Mouse (Mus musculus): ENCODE measurements at regions not wholly inside any gene's neighbourhood (a gene's known extent, or its start where the extent isn't known, plus 50 kb on each side); places are given as distances from the start of the nearest gene placed in this dataset.

- Histone ChIP-seq H3K79me2 (ENCODE audit: control insufficient read depth, insufficient read depth) (no peaks in the 10 kb centered on the region), H3K27me3 (ENCODE audit: control insufficient read depth, insufficient read depth, insufficient read length) (no peaks in the 10 kb centered on the region), H3ac (ENCODE audit: control insufficient read depth, insufficient read length) (no peak overlapping the region), H3K4me3 (no peak overlapping the region), H3K36me3 (ENCODE audit: control insufficient read depth, insufficient read depth) (no peaks in the 10 kb centered on the region), H3K4me2 (ENCODE audit: low read depth) (no peak overlapping the region)
- TF ChIP-seq E2F4 (IDR thresholded peaks at IDR 0.05; ENCODE audit: insufficient read depth) (no peak), POLR2AphosphoS2 (IDR thresholded peaks at IDR 0.05; ENCODE audit: insufficient read length, low read depth) (no peak)
Measured at GRCm38 (mm10) chr7:136130666-136131239, 414.6 kb upstream of the Mki67 start.

- H3K27me3 ChIP-seq (ENCODE audit: control insufficient read depth, insufficient read depth, insufficient read length), result no peaks in the 10 kb centered on the region
- no peaks in the 10 kb centered on the region for H3K79me2 ChIP-seq (ENCODE audit: control insufficient read depth, insufficient read depth)
- no peak overlapping the region for H3K4me3 ChIP-seq
- no peak overlapping the region for H3ac ChIP-seq (ENCODE audit: control insufficient read depth, insufficient read length)
- no peak for TF ChIP-seq MYOG (IDR thresholded peaks at IDR 0.05; ENCODE audit: control insufficient read depth in 1 of 3, insufficient read depth in 1 of 3, insufficient read length in 2 of 3, low read depth in 2 of 3)
- TF ChIP-seq MAX (IDR thresholded peaks at IDR 0.05; ENCODE audit: low read depth), result no peak
- TF ChIP-seq CEBPB (IDR thresholded peaks at IDR 0.05; ENCODE audit: insufficient read depth, poor library complexity, severe bottlenecking), result no peak
- TF ChIP-seq USF1 (IDR thresholded peaks at IDR 0.05; ENCODE audit: low read depth), result no peak
- no peak for TF ChIP-seq POLR2AphosphoS2 (IDR thresholded peaks at IDR 0.05; ENCODE audit: insufficient read length, low read depth)
- TF ChIP-seq E2F4 (IDR thresholded peaks at IDR 0.05; ENCODE audit: insufficient read depth), result no peak
- no peak for TF ChIP-seq REST (IDR thresholded peaks at IDR 0.05; ENCODE audit: insufficient read depth, insufficient read length)
- no peak for TF ChIP-seq POLR2A (IDR thresholded peaks at IDR 0.05; ENCODE audit: insufficient read length, low read depth)
- TF ChIP-seq SRF (IDR thresholded peaks at IDR 0.05; ENCODE audit: control insufficient read depth, insufficient read length, low read depth), result no peak
- no peak for TF ChIP-seq MYOD1 (IDR thresholded peaks at IDR 0.05; ENCODE audit: control insufficient read depth in 1 of 3, insufficient read length in 2 of 3, low read depth in 2 of 3)
- TF ChIP-seq TCF12 (IDR thresholded peaks at IDR 0.05; ENCODE audit: insufficient read depth, poor library complexity, severe bottlenecking), result no peak
- TF ChIP-seq TCF3 (IDR thresholded peaks at IDR 0.05; ENCODE audit: insufficient read length, low read depth), result no peak
- no peak overlapping the region for H3K4me2 ChIP-seq (ENCODE audit: low read depth)
- no peaks in the 10 kb centered on the region for H3K36me3 ChIP-seq (ENCODE audit: control insufficient read depth, insufficient read depth)
Measured at GRCm38 (mm10) chr7:136132976-136133375, 416.8 kb upstream of the Mki67 start.

GRCm38 (mm10) chr7:136136666-136137065, 420.5 kb upstream of the Mki67 start:
- Histone ChIP-seq H3K4me3 (no peak overlapping the region), H3K79me2 (ENCODE audit: control insufficient read depth, insufficient read depth) (no peaks in the 10 kb centered on the region), H3K36me3 (ENCODE audit: control insufficient read depth, insufficient read depth) (no peaks in the 10 kb centered on the region), H3ac (ENCODE audit: control insufficient read depth, insufficient read length) (no peak overlapping the region), H3K4me2 (ENCODE audit: low read depth) (no peak overlapping the region), H3K27me3 (ENCODE audit: control insufficient read depth, insufficient read depth, insufficient read length) (no peaks in the 10 kb centered on the region)
- no peak for TF ChIP-seq MYOD1 (IDR thresholded peaks at IDR 0.05; ENCODE audit: control insufficient read depth in 1 of 3, insufficient read length in 2 of 3, low read depth in 2 of 3)
- TF ChIP-seq REST (IDR thresholded peaks at IDR 0.05; ENCODE audit: insufficient read depth, insufficient read length), result no peak
- no peak for TF ChIP-seq CEBPB (IDR thresholded peaks at IDR 0.05; ENCODE audit: insufficient read depth, poor library complexity, severe bottlenecking)
- TF ChIP-seq MYOG (IDR thresholded peaks at IDR 0.05; ENCODE audit: control insufficient read depth in 1 of 3, insufficient read depth in 1 of 3, insufficient read length in 2 of 3, low read depth in 2 of 3), result no peak
- no peak for TF ChIP-seq POLR2AphosphoS2 (IDR thresholded peaks at IDR 0.05; ENCODE audit: insufficient read length, low read depth)
- TF ChIP-seq SRF (IDR thresholded peaks at IDR 0.05; ENCODE audit: control insufficient read depth, insufficient read length, low read depth), result no peak
- TF ChIP-seq USF1 (IDR thresholded peaks at IDR 0.05; ENCODE audit: low read depth), result no peak
- TF ChIP-seq MAX (IDR thresholded peaks at IDR 0.05; ENCODE audit: low read depth), result no peak

GRCm38 (mm10) chr7:136137341-136137740, 421.2 kb upstream of the Mki67 start:
- no peaks in the 10 kb centered on the region for H3K79me2 ChIP-seq (ENCODE audit: control insufficient read depth, insufficient read depth)
- no peak overlapping the region for H3ac ChIP-seq (ENCODE audit: control insufficient read depth, insufficient read length)
- TF ChIP-seq MYOD1 (IDR thresholded peaks at IDR 0.05; ENCODE audit: control insufficient read depth in 1 of 3, insufficient read length in 2 of 3, low read depth in 2 of 3) (no peak), POLR2AphosphoS2 (IDR thresholded peaks at IDR 0.05; ENCODE audit: insufficient read length, low read depth) (no peak), REST (IDR thresholded peaks at IDR 0.05; ENCODE audit: insufficient read depth, insufficient read length) (no peak), E2F4 (IDR thresholded peaks at IDR 0.05; ENCODE audit: insufficient read depth) (no peak), USF1 (IDR thresholded peaks at IDR 0.05; ENCODE audit: low read depth) (no peak), SRF (IDR thresholded peaks at IDR 0.05; ENCODE audit: control insufficient read depth, insufficient read length, low read depth) (no peak), TCF3 (IDR thresholded peaks at IDR 0.05; ENCODE audit: insufficient read length, low read depth) (no peak), POLR2A (IDR thresholded peaks at IDR 0.05; ENCODE audit: insufficient read length, low read depth) (no peak)
- no peaks in the 10 kb centered on the region for H3K27me3 ChIP-seq (ENCODE audit: control insufficient read depth, insufficient read depth, insufficient read length)
- no peaks in the 10 kb centered on the region for H3K36me3 ChIP-seq (ENCODE audit: control insufficient read depth, insufficient read depth)
- no peak overlapping the region for H3K4me2 ChIP-seq (ENCODE audit: low read depth)
- H3K4me3 ChIP-seq, result no peak overlapping the region

- Histone ChIP-seq H3K79me2 (ENCODE audit: control insufficient read depth, insufficient read depth) (no peaks in the 10 kb centered on the region), H3K36me3 (ENCODE audit: control insufficient read depth, insufficient read depth) (no peaks in the 10 kb centered on the region), H3K4me2 (ENCODE audit: low read depth) (no peak overlapping the region), H3ac (ENCODE audit: control insufficient read depth, insufficient read length) (no peak overlapping the region), H3K27me3 (ENCODE audit: control insufficient read depth, insufficient read depth, insufficient read length) (no peaks in the 10 kb centered on the region), H3K4me3 (no peak overlapping the region)
- TF ChIP-seq POLR2AphosphoS2 (IDR thresholded peaks at IDR 0.05; ENCODE audit: insufficient read length, low read depth), result no peak
Measured at GRCm38 (mm10) chr7:136137831-136138602, 421.9 kb upstream of the Mki67 start.

Data from myocyte (in vitro differentiated cells).